Mouse (Mus musculus) fibroblast of lung, adult 2 months (primary cell): ENCODE measurements at regions not wholly inside any gene's neighbourhood (a gene's known extent, or its start where the extent isn't known, plus 50 kb on each side); places are given as distances from the start of the nearest gene placed in this dataset.

ENCODE experiments used
- DNase-seq: peaks from one replicate; pipeline ENCODE4 v3.0.0-alpha.2; 2011; ENCODE audit warnings: low read depth

- DNase-seq = no peak
Measured at GRCm38 (mm10) chr15:51574538-51575105, 2310.1 kb upstream of the Gm7489 start.

DNA sequence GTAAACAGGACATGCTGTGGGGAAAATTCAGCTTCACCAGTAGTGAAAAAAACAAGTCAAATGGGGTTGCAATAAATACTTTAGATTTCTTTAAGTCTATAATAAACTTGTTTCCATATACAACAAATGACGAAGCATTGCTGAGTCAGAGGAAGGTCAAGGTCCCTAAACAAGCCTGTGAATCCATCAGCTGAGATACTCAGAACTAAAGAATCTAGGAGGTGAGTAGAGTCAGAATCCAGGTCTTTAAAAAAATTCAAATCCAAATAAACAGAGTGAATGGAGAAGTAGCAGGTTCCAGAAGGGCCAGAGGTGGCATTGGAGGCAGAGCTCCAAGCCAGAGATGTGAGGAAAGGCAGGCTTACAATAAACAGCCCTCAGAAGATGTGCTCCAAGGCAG, 2301.1 kb upstream of the Gm7489 start:
- no peak for DNase-seq

GRCm38 (mm10) chr15:51586146-51586545, 2298.6 kb upstream of the Gm7489 start:
- DNase-seq = no peak

DNA sequence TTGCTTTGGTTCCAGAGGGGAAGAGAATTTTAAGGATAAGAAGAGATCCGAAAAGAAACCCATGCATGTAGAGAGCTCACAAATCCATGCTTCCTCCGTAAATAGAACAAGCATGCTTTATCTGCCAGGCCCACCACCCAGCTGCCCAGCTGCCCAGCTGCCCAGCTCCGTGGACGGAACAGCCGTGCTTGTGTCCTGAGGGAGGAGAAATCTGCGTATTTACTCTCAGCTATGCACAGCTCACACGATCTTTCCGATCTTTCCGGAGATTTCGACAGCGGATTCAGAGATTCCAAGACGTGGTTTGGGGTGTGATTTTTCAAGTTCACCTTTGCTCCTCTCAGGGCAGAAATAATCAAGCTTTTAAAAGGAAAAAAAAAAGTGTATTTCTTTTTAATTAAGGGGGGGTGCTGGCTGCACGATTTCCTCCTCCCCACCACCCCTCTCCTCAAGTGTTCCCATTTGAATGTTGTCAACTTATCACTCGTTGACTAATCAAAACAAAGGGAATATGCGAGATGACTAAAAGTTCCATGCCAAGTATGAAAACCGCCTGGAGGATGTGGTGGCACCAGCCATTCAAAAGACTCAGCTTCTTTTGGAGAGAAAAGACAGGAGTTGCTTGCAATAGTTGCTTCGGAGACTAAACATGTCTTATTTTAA, 2293.2 kb upstream of the Gm7489 start:
- DNase-seq = peak; percentile 28

DNA sequence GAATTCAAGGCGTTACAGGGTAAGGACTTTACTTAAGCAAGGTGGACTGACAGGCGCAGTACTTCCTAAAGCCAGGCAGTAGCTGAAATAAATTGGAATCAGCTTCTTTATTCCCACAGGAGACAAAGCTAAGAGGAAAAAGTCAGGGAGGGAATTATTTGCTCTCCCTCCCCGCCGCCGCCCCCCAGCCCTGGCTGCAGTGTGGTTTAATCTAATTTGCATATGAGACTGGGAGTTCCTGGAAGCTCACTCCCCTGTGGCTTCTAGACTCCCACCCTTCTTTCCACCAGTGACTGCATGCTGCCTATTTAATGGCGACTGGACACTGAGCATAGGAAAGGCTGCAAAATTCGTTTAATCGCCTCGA, 2292.7 kb upstream of the Gm7489 start:
- peak; percentile 22 for DNase-seq

DNA sequence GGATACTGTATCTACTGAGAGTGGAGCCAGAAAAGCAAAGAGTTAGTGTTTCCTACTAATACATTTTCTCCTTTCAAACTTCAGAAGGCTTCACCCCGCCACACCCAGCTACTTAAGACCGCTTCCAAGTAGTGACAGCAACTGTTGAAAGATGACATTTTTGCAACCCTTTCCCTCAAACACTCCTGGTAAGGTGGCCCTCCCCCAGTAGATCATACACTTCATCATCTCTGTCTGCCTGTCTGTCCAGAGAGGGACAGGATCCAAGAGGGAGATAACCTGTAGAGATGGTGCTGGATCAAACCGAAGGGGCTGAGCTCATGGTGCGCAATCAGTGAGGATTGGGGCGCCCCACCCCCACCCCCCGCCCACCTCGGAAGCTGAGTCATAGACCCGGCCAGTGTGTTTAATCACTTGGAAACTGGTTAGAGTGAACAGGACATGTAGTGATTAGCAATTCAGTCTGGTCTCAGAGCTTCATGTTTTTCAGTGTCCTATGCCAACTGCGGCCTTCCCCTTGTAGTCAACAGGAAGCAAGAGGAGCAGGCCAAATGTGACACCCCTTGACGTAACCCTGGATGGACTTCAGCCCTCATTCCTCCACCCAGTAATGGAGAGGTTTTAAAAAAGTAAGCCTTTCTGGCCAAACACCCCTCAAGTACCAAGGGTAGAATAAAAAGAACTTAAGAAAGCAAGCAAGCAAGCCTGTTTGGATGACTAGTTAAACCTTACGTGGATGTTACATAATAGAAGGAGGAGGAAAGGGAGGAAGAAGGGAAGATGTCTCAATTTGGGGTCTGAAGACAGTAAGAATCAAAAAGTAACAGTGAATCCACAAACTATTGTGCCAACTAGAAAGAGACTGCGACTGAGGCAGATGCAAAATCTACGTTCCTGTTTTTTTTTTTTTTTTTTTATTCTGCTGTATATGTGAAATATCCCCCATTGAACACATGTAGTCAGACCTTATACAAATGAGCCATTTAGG, 2291.9 kb upstream of the Gm7489 start:
- DNase-seq = peak; percentile 57

DNA sequence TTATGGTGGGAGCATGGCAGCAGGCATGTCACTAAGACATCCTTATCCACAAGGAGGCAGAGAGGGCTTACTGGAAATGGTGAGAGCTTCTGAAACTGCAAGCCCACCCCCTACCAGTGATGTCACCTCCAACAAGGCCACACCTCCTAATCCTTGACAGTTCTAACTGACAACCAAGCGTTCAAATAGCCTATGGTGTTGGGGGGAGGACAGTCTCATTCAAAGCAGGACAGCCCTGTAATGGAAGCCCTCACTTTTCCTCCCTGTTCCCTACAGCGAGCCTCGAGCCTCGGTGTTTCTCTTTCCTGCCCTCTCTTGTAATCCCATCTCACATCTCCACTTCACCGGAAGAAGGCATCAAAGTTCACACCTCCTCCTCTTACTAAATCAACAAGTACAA, 2290.6 kb upstream of the Gm7489 start:
- no peak for DNase-seq

GRCm38 (mm10) chr15:51595655-51596054, 2289.1 kb upstream of the Gm7489 start:
- DNase-seq = no peak

DNA sequence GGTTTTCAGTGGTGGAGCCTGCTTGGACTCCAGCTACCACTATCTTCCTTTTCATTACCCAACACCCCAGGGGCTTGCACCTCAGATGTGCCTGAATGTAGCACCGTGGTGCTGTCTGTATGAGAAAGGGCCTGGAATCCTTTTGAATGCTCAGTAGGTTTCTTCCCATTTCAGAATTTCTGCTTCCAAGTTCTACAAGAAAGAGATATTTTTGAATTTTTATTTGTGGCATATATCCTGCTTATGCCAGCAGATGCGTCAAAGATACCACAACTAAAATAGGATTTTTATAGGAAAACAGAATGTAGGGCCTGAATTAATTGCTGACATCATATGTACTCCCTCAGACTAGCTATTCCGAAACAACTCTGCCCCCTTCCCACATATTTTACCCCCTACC, 2286.9 kb upstream of the Gm7489 start:
- DNase-seq = no peak

DNA sequence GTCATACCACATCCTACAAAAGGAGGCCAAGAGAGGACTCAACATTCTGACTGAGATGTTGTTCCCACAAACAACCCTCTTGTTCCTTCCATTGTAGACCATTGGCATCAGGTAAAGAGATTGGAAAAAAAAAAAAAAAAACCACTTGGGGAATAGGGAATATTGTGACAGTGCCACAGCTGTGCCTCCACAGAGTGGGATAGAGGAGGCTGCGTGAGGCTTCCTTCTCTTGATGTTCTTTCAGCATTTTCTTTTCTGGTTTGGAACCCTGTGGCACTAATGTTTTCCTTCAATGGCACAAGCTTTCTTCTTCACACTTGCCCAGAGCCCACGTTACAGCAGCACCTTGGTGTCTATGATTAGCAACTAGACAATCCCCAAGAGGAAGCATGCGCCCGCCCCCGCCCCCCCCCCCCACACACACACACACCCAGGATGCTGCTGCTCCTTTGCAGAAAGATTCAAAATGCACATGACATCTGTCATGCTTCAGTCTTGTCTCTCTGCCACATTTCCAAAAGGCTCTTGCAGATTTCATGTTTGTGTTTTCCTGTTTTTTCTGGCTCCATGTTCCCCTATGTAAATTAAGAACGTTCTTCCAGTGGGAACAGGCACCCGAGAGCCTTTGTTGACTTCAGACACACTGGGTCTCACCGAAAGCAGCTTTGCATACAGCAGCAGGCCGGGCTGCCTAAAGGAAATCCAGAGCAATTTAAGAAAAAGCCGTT, 2283.4 kb upstream of the Gm7489 start:
- DNase-seq = no peak

DNA sequence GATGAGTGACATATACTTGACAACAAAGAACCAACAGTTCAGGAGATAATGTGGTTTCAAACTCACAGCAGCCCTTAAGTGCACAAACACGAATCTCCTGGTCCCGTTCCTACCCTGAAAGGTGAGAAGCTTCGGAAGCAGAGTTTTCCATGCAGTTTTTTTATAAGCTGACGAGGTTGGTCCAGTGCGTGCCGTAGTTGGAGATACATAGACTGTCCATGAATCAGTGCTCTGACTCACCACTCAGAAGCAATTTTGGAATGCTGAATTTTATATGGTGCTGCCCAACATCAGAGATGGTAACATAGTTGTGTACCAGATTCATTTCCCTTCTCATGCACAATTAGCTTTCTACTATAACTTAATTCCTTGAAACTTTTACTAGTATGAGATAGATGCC, 2263.3 kb upstream of the Gm7489 start:
- peak; percentile 27 for DNase-seq

- DNase-seq = no peak
Measured at GRCm38 (mm10) chr15:51627463-51627862, 2257.2 kb upstream of the Gm7489 start.

DNA sequence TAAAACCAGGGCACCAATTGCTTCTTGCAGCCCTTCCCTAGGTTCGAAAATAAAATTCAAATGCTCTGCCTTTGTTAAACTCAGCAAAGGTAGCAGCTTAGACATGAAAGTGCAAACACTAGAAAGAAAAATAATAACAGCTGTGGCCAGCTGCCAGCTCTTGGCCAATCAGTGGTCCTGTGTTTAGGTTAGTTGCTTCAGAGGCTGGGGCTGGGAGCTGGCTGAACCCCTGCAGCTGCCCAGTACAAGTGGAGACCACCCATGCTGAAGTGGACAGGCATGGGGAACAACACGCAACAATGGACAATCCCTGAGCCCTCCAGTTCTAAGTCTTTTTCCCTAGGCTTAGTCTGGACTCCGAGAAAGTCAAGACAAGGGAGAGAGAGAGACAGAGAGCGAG, 2256.2 kb upstream of the Gm7489 start:
- no peak for DNase-seq

DNA sequence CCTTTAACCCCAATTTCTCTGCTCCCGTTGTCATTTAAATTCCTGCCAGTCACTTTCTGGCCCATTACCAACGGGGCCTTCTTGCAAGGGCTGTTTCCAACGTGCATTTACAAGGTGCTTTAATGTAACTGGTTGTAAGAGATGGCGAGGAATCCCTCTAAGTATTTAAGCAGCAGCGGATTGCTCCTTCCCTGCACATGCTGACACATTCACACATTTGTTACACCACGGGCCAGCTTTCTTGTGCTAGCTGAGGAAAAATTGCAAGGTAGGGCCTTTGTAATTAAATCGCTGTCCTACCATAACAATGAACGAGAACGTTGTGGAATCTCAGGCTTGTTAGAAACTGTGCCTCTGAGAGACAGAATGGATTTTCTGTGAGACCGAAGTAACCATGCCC, 2252.8 kb upstream of the Gm7489 start:
- no peak for DNase-seq

DNA sequence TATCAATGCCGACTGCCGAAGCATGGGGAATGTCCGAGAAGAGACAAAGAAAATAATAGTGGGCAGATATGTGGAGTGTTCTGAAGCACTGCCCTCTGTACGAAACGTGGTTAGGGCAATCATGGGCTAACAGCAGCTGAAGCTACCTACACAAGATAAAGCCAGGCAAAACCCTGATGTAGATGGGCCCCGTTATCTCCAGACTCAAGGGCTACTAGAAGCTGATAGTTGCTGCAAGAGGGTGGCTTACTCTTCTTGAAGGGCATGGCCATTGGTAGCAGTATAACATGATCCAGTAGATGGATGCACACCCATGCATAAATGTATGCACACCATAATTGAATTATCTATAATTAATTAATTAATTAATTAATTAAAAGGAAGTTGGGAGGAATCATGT, 2251.6 kb upstream of the Gm7489 start:
- DNase-seq = no peak

- no peak for DNase-seq
Measured at GRCm38 (mm10) chr15:51634726-51635125, 2250.0 kb upstream of the Gm7489 start.

GRCm38 (mm10) chr15:51635129-51635920, 2249.4 kb upstream of the Gm7489 start:
- DNase-seq = no peak

- DNase-seq = no peak
Measured at GRCm38 (mm10) chr15:51637570-51637969, 2247.1 kb upstream of the Gm7489 start.

- no peak for DNase-seq
Measured at GRCm38 (mm10) chr15:51643772-51644311, 2240.9 kb upstream of the Gm7489 start.

DNA sequence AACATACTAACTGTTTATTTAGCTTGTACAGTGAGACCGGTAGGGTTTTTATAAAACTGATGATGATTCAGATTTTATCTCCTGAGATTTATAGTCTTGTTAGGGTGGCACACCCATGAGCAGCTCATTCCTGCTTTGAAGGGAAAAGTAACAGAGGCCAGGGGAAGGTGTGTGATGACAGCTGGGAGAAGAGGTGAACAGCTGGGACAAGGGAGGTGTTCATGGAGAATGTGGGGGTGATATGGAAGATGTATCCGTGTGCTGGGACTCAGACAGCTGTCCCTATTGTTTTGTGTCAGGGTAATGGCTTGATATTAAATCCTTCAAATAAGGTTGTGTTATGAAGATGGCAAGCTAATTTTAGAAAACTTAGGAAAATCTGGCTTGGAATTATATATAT, 2238.4 kb upstream of the Gm7489 start:
- DNase-seq = no peak

DNA sequence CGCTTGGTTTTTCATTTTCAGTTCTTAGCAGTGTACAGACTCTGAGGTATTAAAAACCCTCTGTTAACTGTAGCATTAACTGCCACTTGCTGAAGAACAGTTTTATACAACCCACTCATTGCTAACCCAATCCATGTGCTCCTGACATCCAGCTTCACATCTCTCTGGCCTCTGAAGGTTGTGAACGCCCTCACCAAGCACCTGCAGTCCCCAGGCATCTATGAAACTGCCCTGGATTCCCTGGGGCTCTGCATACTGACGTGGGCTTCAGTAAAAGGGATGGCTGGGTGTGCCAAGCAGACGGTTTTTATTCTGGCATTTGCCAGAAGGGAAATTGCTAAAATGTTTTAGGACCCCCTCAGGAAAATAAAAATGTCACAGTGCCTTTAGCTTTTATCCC, 2232.2 kb upstream of the Gm7489 start:
- DNase-seq = no peak
